Mouse (Mus musculus) olfactory bulb, adult 2 months (tissue): ENCODE measurements around the gene Olfr1502.

Source experiments
- CTCF ChIP-seq: fragments of 200-500 bp; IDR thresholded peaks from 2 replicates; pipeline ENCODE4 v1.5.1; 2012; ENCODE audit warnings: low read depth, mild to moderate bottlenecking, low read length, moderate library complexity; ENCODE audit not compliant: insufficient read depth
- POLR2A ChIP-seq: fragments of 200-500 bp; IDR thresholded peaks from 2 replicates; pipeline ENCODE4 v1.6.1; 2012; ENCODE audit warnings: mild to moderate bottlenecking, low read depth, low read length, moderate library complexity; ENCODE audit not compliant: insufficient read depth

GRCm38 (mm10) chr19:13818827-13819226 is 42.8 kb upstream of the Olfr1502 start:
- TF ChIP-seq POLR2A (no peak), CTCF (no peak)
